Mouse (Mus musculus) kidney, postnatal 10 days (tissue): Measurements from ENCODE around the gene Tgm5.
A peak's percentile ranks its signal among the peaks of the same experiment; 100 is the strongest.
"Not testable (repeated sequence)": the region's sequence is repeated elsewhere in the genome, so short reads cannot be mapped to it uniquely, and the experiment has no call there.

Experiments
- DNase-seq: peaks from one replicate; pipeline ENCODE4 v3.0.0; 2021; ENCODE audit warnings: mixed read lengths

Gene Tgm5

GRCm38 (mm10) chr2:121038851-121039250 lies 46.8 kb downstream of the Tgm5 start:
- DNase-seq = not testable (repeated sequence)

GRCm38 (mm10) chr2:121036733-121037341 lies 48.8 kb downstream of the Tgm5 start, which contains the start of gene Epb42:
TSS of gene Epb42 (minus strand) at chr2:121037072.
- no peak for DNase-seq

DNA sequence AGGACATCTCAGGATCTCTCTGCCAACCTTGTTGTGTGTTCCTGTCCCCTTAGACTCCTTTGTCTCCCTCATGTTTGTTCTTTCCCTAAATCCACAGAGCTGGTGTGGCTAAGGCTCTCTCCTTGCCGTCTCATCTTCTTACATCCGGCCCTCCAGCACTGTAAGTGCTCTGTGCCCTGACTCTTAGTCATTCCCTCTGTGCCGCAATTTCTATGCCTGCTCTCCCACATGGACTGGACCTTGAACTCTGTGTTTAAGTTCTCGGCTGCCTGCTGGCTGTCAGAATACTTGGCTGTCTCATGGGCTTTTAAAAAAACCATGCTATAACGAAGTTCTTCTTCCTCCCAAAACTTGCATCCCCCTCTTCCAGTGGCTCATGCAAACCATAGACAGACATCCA lies 62.7 kb downstream of the Tgm5 start:
- DNase-seq = peak; percentile 24

GRCm38 (mm10) chr2:121017151-121017550 lies 68.5 kb downstream of the Tgm5 start:
- no peak for DNase-seq

DNA sequence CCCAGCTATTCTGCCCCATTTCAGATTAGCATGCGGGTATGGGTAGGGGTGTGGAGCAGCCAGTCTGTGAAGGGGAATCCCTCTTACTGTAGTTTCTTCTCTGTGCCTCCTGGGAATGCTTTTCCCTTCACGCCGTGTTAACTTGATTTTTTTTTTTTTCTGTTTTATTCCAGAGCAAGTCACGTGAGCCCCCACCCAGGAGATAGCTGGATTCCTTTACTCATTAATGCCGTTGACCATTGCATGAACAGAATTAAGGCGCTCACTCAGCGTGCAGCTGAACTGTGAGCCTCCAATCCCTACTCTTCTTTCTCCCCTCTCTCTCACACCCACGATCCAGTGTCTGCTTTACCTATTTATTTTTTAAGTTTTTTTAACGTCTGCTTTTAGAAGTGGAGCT lies 69.4 kb downstream of the Tgm5 start:
- peak; percentile 56 for DNase-seq

GRCm38 (mm10) chr2:121015507-121015906 lies 70.1 kb downstream of the Tgm5 start:
- no peak for DNase-seq

DNA sequence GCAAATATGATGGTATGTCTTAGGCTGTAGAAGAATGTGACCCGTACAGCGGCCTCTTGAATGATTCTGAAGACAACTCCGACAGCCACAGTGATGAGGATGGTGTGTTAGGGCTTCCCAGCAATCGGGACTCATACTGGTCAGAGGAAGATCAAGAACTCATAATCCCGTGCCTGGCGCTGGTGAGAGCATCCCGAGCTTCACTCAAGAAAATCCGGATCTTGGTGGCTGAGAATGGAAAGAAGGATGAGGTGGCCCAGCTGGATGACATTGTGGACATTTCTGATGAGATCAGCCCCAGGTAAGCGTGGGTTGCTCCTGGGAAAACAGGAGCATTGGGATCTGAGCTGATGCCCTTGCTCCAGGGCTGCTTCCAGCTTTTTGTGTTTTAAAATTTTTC lies 73.0 kb downstream of the Tgm5 start:
- no peak for DNase-seq

- no peak for DNase-seq
These were observed 76.5 kb downstream of the Tgm5 start for GRCm38 (mm10) chr2:121009071-121009677.

- no peak for DNase-seq
These were observed 77.0 kb downstream of the Tgm5 start for GRCm38 (mm10) chr2:121008664-121009007.

DNA sequence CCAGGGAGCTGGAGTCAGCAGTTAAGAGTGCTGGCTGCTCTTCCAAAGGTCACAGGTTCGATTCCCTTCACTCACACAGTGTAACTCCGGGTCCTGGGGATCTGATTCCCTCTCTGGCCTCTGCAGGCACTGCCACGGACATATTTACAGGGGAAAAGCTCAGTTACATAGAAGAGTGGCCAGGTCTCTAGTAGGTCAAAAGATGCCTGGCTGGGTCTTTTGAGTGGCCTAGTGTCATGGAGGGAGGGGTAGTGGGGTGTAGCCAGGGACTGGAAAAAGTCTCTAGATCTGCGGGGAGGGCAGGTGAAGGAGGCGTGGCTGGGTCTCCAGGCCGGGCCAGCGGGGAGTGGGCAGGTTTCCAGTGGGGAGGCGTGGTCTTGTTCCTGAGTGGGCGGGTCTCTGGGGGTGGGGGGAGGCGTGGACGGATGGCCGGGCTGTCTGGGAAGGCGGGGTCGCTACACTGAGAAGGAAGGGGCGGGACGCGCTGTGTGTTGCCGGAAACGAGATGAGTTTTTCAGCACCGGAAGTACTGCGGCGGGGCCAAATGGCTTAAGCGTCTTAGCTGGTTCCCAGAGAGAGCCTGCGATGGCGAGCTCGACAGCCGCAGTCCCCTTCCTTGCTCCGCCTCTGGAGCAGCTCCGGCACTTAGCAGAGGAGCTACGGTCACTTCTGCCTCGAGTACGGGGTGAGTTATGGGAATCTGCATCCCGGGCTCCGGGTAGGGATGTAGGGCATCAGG lies 77.5 kb downstream of the Tgm5 start, which contains the start of gene Ccndbp1:
TSS of gene Ccndbp1 (plus strand) at position 479 of the 739 bp plus-strand sequence.
- DNase-seq = peak; percentile 97

DNA sequence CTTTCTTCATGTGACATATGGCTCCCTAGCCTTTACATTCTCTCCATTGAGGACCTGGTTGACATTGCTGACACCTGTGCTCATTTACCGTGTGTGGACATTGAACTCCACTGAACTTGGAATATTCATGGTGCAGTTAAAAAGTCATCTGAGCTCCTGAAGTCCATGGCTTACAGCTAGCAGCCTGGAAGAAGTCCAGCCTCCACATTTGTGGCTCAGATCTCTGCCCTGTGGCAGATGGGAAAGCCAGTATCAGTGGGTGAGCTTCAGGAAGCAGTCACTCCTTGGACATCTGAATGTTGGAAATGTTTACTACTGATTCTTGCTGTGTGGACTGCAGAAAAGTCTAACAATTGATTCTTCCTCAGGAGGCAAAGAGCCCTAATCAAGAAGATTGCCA lies 78.7 kb downstream of the Tgm5 start:
- no peak for DNase-seq

GRCm38 (mm10) chr2:121004018-121004811 lies 81.4 kb downstream of the Tgm5 start:
- no peak for DNase-seq

- no peak for DNase-seq
These were observed 82.1 kb downstream of the Tgm5 start for GRCm38 (mm10) chr2:121003586-121003985.

DNA sequence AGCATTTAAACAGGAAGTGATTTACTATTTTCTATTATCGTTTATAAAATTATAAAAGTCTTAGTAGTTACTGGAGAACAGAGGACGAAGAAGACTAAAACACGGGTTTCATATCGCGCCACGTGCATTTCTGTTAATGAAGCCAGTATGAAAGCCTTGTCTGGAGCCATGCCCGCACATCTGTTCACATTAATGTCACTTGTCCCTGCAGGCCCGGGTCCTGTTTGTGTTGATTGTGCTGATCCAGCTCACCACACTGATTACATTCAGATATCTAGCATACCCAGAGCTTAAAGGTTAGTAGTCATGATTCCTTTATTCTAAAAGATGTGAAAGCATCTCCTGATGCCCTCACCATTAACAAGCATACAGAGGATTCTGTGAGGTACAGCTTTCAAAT lies 86.8 kb downstream of the Tgm5 start:
- no peak for DNase-seq

- not testable (repeated sequence) for DNase-seq
These were observed 89.0 kb downstream of the Tgm5 start for GRCm38 (mm10) chr2:120996607-120997006.
